Mouse (Mus musculus): Measurements from ENCODE around the gene Selplg. TPM values are rescaled to one million over a fixed set of nuclear protein-coding genes. Genes with fewer than 3 reads are reported as not detected.
"Not testable (repeated sequence)": the region's sequence is repeated elsewhere in the genome, so short reads cannot be mapped to it uniquely, and the experiment has no call there.

The Selplg gene
- polyA plus RNA-seq, 1 experiment: 5.5 TPM

DNA sequence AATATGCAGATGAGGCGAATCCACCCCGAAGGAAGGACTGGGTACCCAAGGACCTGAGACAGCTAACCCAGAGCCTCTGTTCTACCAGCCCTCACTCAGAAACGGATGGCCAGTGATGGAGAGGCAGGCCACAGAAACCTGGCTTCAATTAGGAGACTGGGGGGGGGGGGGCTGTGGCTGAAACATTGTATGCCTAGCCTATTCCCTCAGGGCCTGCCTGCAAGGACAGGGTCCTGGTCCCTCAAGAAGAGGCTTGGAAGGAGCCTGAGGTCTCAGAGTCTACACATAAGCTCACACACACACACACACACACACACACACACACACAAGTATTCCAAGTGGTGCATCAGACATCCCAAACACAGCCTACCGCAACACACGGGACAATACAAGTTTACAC lies 32.8 kb downstream of the Selplg start:
- no peak overlapping the region for H3K27ac ChIP-seq (replicated peaks; ENCODE audit: low read depth, low read length)
- no peaks in the 10 kb centered on the region for H3K4me1 ChIP-seq (ENCODE audit: control insufficient read depth, insufficient read depth, insufficient read length, low read length)
- peak overlapping the region; percentile 34 for H3K4me3 ChIP-seq (ENCODE audit: insufficient read depth, low read depth, low read length)

DNA sequence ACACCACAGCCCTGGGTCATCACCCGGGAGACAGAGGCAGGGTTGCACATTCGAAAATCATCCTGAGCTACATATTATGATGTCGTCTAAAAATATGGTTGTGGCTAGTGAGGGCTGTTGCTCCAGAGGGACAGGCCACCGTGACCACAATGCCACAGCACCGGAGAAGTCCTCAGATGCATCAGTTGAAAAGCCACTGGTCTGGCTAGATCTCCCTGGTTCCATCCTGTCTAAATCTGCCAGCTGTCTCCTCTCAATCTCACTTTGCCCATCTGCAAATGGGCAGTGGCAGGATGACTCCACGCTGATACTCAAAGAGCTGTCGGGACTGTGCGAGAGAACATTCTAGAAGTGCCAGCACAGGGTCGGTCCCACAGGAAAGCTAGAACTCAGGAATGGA lies 33.9 kb downstream of the Selplg start:
- peak overlapping the region; percentile 16; the same call in 1 of the 2 replicates for H3K4me3 ChIP-seq (ENCODE audit: insufficient read depth, low read depth, low read length)
- no peaks in the 10 kb centered on the region for H3K4me1 ChIP-seq (ENCODE audit: control insufficient read depth, insufficient read depth, insufficient read length, low read length)
- no peak overlapping the region for H3K27ac ChIP-seq (replicated peaks; ENCODE audit: low read depth, low read length)

DNA sequence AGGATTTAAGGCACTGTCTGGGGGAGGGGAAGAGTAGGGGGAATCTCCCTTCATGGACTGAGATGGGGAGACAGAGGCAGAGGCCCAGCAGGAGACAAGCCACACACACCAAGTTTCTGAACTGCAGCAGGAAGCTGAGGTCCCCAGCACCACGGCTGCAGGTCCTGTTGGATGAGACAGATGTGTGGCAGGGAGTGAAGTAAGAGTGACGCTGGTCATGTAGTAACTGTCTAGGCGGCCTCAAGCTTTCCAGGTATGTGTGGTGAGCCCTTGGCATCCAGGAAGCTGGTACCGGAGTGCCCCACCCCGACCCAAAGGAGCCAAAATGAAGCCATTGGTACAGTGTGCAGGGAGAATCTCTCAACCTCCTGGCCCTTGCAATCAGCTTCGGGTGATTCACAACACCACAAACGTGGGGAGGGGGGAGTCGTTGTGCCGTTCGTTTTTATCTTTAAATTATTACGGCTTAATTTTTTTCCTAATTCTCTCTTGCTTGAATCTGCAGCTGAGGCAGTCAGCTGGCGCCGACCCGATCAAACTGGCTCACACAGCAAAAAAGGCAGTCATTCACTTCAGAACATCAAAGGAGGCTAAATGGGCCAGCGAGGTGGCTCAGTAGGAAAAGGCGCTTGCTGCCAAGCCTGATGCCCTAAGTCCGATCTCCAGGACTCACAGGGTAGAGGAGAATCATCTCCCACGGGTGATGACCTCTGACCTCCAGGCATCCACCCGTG lies 35.1 kb downstream of the Selplg start:
- no peaks in the 10 kb centered on the region for H3K4me1 ChIP-seq (ENCODE audit: control insufficient read depth, insufficient read depth, insufficient read length, low read length)
- H3K27ac ChIP-seq (replicated peaks; ENCODE audit: low read depth, low read length): no peak overlapping the region
- H3K4me3 ChIP-seq (ENCODE audit: insufficient read depth, low read depth, low read length): no peak overlapping the region

DNA sequence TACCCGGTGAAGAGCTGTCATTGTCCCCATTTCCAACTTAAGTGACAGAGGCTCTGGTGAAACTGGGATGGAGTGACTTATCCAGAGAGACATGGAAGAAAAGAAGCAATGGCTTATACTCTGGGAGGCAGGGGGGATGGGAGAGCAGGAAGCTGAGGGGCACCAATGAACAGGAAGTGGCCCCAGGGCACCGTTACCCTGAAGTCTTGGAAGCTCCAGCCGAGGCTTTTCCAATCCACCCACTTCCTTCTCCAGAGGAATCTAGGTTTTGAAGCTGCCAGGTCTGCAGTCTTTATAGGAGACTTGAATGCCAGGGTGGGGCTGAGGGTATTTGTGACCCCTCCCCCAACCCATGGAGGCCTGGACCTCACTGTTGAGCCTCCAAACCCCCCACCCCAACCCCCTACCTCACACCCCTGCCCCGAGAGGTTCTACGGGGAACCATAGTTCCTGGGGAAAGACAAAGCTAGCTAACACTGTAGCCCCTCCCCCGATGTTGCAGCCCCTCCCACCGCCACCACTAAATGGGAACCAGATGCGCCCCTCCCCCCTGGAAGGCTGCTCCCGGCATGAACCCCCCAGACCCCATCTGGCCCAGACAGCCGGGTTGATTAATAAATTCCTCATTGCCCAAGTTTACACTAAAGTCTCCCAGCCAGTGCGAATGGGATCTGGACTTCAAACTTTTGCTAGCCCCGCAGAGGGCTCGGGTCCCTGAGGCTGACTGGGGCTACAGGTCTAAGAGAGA lies 35.9 kb downstream of the Selplg start:
- Histone ChIP-seq H3K4me3 (ENCODE audit: insufficient read depth, low read depth, low read length) (no peak overlapping the region), H3K27ac (replicated peaks; ENCODE audit: low read depth, low read length) (no peak overlapping the region), H3K4me1 (ENCODE audit: control insufficient read depth, insufficient read depth, insufficient read length, low read length) (no peaks in the 10 kb centered on the region)

DNA sequence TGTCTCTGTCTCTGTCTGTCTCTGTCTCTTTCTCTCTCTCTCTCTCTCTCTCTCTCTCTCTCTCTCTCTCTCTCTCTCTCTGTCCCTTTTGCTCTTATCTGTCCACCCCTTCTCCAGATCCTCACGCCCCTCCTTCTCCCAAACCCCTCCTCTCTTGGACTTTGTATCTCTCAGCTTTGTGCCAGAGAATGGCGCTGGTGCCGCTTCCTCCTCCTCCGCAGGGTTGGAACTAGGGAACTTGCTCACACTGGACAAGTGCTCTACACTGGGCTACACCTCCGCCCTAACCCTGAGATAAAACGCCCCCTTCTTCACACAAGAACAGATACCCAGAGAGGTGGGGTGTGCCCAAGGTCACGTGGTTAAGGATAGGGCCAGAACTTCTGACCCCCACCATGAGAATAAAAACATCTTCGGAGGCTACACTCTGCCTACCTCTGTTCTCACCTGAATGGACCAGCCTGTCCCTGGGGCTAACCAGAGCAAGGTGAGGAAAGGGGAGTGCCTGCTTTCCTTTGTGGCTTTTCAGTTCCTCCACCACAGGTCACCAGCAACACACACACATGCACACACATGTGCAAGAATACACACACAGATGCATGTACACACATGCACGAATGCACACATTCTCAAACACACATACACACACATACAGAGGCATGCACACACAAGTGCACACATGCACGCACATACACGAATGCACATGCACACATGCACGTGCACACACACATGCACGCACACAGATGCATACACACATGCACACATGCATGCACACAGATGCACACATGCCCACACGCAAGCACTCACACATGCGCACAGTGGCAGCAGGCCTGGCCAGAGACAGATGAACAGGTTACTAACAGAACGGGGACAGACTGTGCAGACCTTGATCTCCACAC lies 41.0 kb downstream of the Selplg start:
- no peaks in the 10 kb centered on the region for H3K4me1 ChIP-seq (ENCODE audit: control insufficient read depth, insufficient read depth, insufficient read length, low read length)
- H3K27ac ChIP-seq (replicated peaks; ENCODE audit: low read depth, low read length): no peak overlapping the region
- H3K4me3 ChIP-seq (ENCODE audit: insufficient read depth, low read depth, low read length): no peak overlapping the region

DNA sequence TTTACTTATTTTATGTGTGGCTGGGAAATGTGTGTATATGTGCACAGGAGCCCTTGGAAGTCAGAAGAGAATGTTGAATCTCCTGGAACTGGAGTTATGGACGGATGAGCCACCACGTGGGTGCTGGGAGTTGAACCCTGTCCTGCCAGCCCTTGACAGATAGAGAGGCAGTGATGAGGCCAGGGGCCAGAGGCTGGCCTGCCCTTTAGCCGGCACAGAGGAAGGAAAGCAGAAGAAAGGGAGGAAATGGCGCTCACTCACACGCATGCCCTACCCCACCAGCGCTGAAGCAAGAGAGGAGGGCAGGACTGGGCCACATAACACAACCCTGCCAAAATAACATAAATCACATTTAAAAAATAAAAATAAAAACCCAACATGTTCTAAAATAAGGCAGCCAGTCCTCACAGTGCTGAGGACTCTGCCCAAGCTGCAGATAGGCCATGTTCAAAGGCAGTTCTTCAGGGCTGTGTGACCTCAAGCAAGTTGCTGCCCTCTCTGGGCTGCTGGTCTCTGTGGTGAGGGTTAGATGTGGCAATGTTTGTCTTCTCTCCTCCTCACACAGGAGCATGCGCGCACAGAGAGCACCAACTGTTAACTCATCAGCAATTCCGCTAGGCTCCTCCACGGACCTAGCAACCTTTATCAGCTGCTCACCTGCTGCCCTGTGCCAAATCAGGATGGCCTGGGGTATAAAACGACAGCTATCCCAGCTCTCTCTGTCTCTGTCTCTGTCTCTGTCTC lies 41.8 kb downstream of the Selplg start:
- no peaks in the 10 kb centered on the region for H3K4me1 ChIP-seq (ENCODE audit: control insufficient read depth, insufficient read depth, insufficient read length, low read length)
- no peak overlapping the region for H3K4me3 ChIP-seq (ENCODE audit: insufficient read depth, low read depth, low read length)
- no peak overlapping the region for H3K27ac ChIP-seq (replicated peaks; ENCODE audit: low read depth, low read length)

DNA sequence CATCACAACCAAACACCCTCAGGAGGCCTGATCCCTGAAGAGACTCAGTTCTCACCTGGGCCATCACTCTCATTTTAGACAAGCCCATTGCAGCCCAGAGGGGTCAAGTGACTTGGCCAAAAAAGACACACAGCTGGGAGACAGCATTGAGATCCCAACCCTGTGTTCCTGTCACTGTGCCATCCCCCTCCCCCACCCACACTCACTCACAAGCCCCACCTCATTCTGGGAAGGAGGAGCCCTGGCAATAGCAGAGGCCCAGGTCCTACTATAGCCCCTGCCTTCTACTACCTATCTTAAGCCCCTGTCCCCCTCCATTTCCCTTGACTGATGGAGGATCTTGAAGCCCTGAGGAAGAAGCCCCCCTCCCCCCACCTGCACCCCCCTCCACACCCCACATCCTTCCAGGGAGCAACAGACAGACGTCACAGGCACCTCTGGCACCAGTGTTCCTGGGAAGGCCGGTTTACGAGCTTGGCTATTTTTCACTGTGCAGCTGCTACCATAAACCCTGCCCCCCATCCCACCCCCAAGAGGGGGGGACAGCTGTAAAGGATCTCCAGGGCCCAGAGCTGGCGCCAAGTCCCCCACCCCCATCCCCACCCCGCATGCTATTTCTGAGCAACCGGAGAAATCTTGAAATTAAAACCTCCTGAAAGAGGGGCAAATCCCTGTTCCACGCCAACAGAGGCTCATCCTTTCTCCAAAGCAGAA lies 43.2 kb downstream of the Selplg start:
- H3K4me1 ChIP-seq (ENCODE audit: control insufficient read depth, insufficient read depth, insufficient read length, low read length): no peaks in the 10 kb centered on the region
- H3K4me3 ChIP-seq (ENCODE audit: insufficient read depth, low read depth, low read length): no peak overlapping the region
- H3K27ac ChIP-seq (replicated peaks; ENCODE audit: low read depth, low read length): no peak overlapping the region

DNA sequence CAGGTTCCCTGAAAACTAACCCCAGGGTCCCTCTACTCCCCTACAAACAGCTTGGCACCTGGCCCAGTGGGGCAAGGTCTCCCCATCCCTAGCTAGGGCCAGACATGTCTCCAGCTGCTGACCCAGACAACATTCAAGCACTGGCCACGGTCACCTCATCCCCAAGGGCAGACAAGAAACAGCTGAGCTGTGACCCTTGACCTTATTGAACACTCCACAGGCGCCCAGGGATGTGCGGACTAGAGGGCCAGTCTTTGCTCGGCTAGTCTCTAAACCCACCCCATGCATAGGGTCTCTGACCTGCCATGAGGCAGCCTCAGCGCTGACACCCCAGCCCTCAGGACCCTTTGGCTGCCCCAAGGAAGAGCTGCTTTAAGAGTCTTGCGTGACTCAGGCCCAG lies 43.8 kb downstream of the Selplg start:
- Histone ChIP-seq H3K4me3 (ENCODE audit: insufficient read depth, low read depth, low read length) (no peak overlapping the region), H3K4me1 (ENCODE audit: control insufficient read depth, insufficient read depth, insufficient read length, low read length) (no peaks in the 10 kb centered on the region), H3K27ac (replicated peaks; ENCODE audit: low read depth, low read length) (no peak overlapping the region)

DNA sequence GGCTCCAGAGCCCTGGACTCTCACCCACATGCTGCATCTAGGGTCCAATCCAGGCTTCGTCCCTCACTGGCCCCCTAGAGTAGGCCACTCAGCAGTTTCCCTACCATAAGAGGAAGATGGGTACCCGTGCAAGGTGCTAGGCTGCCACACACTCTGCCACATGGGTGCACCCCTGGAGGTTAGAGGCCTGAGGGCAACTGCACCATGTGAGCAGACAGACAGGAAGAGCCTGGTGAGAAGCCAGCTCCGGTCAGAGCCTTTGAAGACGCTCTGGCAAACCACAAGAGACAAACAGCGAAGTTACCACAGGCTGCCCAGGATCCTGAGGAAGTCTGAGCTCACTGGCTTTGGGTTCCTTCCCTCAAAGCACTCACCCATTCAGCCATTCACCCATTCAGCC lies 45.5 kb downstream of the Selplg start:
- Histone ChIP-seq H3K4me3 (ENCODE audit: insufficient read depth, low read depth, low read length) (no peak overlapping the region), H3K4me1 (ENCODE audit: control insufficient read depth, insufficient read depth, insufficient read length, low read length) (no peaks in the 10 kb centered on the region), H3K27ac (replicated peaks; ENCODE audit: low read depth, low read length) (no peak overlapping the region)

DNA sequence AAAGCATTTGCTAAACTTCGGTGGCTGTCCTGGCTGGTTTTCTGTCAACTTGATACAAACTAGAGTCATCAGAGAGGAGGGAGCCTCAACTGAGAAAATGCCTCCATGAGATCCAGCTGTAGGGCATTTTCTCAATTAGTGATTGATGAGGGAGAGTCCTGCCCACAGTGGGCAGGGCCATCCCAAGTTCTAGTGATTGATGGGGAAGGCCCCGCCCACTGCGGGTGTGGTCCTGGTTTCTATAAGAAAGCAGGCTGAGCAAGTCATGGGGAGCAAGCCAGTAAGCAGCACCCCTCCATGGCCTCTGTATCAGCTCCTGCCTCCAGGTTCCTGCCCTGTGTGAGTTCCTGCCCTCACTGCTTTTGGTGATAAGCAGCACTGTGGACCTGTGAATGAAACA lies 48.3 kb downstream of the Selplg start:
- not testable (repeated sequence) for H3K4me1 ChIP-seq (ENCODE audit: control insufficient read depth, insufficient read depth, insufficient read length, low read length); H3K27ac ChIP-seq (replicated peaks; ENCODE audit: low read depth, low read length); H3K4me3 ChIP-seq (ENCODE audit: insufficient read depth, low read depth, low read length)

DNA sequence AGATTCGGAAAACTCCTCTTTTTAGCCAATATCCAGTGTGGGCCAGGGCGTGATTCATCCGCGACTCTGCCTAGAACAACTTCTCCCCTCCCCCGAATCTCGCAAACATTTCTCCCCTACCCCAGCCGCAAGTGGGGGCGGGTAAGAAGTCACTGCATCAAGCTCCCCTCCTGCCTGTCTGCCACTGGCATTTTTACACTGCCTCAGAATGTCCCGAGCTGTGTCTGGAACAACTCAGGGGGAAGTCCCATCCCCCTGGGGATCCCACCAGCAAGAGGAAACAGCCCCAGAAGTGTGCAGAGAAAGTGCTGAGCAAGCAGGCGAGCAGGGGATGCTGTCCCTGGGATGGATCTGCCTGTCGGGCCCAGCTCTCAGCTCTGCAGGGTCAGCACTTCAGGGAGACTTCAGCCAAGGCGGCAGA lies 48.9 kb downstream of the Selplg start:
- H3K4me3 ChIP-seq (ENCODE audit: insufficient read depth, low read depth, low read length): no peak overlapping the region
- H3K27ac ChIP-seq (replicated peaks; ENCODE audit: low read depth, low read length): no peak overlapping the region
- H3K4me1 ChIP-seq (ENCODE audit: control insufficient read depth, insufficient read depth, insufficient read length, low read length): no peaks in the 10 kb centered on the region

DNA sequence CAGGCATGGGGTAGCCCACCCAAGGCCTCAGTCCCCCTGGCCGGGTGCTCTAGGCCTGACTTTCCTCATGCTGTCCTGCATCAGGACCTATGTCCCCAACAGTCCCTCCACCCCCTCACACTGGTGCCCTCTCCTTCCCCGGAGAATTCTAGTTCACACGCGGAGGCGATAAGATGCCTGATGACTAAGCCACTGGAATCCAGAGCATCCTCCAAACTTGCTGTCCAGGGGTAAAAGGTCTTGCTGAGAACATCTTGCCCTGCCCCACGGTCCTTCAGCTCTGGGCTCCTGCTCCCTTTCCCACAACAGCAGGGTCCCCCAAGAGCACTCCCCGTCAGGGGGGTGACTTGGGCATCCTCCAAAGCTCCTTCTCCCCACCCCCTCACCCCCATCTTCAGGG lies 49.8 kb downstream of the Selplg start:
- Histone ChIP-seq H3K4me1 (ENCODE audit: control insufficient read depth, insufficient read depth, insufficient read length, low read length) (no peaks in the 10 kb centered on the region), H3K27ac (replicated peaks; ENCODE audit: low read depth, low read length) (no peak overlapping the region), H3K4me3 (ENCODE audit: insufficient read depth, low read depth, low read length) (no peak overlapping the region)

DNA sequence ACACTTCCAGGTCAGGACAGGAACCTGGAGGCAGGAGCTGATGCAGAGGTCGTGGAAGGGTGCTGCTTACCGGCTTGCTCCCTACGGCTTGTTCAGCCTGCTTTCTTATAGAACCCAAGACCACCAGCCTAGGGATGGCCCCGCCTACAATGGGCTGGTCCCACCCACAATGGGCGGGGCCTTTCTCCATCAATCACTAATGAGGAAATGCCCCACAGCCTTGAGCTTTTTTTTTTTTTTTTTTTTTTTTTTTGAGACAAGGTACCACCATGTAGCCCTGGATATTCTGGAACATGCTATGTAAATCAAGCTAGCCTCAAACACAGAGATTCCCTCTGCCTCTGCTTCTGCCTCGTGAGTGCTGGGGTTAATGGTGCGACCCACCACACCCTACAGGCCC lies 50.6 kb downstream of the Selplg start:
- Histone ChIP-seq H3K4me3 (ENCODE audit: insufficient read depth, low read depth, low read length) (no peak overlapping the region), H3K27ac (replicated peaks; ENCODE audit: low read depth, low read length) (no peak overlapping the region), H3K4me1 (ENCODE audit: control insufficient read depth, insufficient read depth, insufficient read length, low read length) (no peaks in the 10 kb centered on the region)

DNA sequence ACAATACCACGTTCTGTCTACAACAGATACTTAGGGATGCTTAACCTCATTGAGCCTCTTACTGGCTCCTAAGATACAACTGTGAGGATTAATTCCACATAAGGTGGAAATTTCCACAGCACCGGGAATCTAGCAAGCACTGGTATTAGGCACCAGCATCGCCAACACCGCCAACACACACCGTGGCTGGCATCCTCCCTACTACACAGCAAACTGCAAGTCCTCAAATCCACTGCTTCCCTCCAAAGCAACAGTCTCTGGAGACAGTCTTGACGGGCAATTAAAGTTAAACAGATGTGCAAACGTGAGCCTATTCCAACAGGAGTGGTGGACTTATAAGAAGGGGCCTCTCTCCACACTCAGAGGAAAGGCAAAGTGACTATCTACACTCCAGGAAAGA lies 51.2 kb downstream of the Selplg start:
- no peaks in the 10 kb centered on the region for H3K4me1 ChIP-seq (ENCODE audit: control insufficient read depth, insufficient read depth, insufficient read length, low read length)
- H3K27ac ChIP-seq (replicated peaks; ENCODE audit: low read depth, low read length): no peak overlapping the region
- H3K4me3 ChIP-seq (ENCODE audit: insufficient read depth, low read depth, low read length): no peak overlapping the region

Measured in brown adipose tissue, adult 24 weeks (tissue).